Mouse (Mus musculus) forebrain, embryonic 16.5 days (tissue): ENCODE measurements at regions not wholly inside any gene's neighbourhood (a gene's known extent, or its start where the extent isn't known, plus 50 kb on each side); places are given as distances from the start of the nearest gene placed in this dataset.

Experiments used
- ATAC-seq: fragments of 200-750 bp; cut with Nextera tagmentation; 2 replicates; pipeline ENCODE4 v1.8.0; 2017; ENCODE audit warnings: mild to moderate bottlenecking, moderate library complexity
- H3K27ac ChIP-seq: fragments of 300-500 bp; sonication (generic); 2 replicates; pipeline ENCODE4 v1.5.1; 2014; ENCODE audit warnings: low read length, control low read depth
- H3K27me3 ChIP-seq: fragments of 300-500 bp; sonication (generic); replicated peaks from 2 replicates; pipeline ENCODE4 v1.6.1; 2014; ENCODE audit warnings: low read length; ENCODE audit not compliant: control insufficient read depth, insufficient read depth
- H3K36me3 ChIP-seq: fragments of 300-500 bp; sonication (generic); 2 replicates; pipeline ENCODE4 v1.6.1; 2014; ENCODE audit not compliant: control insufficient read depth, insufficient read depth
- H3K4me1 ChIP-seq: fragments of 300-500 bp; sonication (generic); replicated peaks from 2 replicates; pipeline ENCODE4 v1.6.1; 2014; ENCODE audit warnings: low read length; ENCODE audit not compliant: control insufficient read depth, insufficient read depth
- H3K4me2 ChIP-seq: fragments of 300-500 bp; sonication (generic); 2 replicates; pipeline ENCODE4 v1.6.1; 2014; ENCODE audit warnings: mild to moderate bottlenecking, low read length, control low read depth
- H3K4me3 ChIP-seq: fragments of 300-500 bp; sonication (generic); replicated peaks from 2 replicates; pipeline ENCODE4 v1.5.1; 2014; ENCODE audit warnings: mild to moderate bottlenecking, low read length, control low read depth
- H3K9ac ChIP-seq: fragments of 300-500 bp; sonication (generic); replicated peaks from 2 replicates; pipeline ENCODE4 v1.6.1; 2014; ENCODE audit warnings: low read depth, low read length, control low read depth
- H3K9me3 ChIP-seq: fragments of 300-500 bp; sonication (generic); 2 replicates; pipeline ENCODE4 v1.6.1; 2016; ENCODE audit warnings: low read length; ENCODE audit not compliant: control insufficient read depth
- WGBS: fragments of 180-500 bp; shearing (Covaris S2); extraction: QIAGEN DNeasy Blood & Tissue Kit; methylation state at CpG from one replicate; pipeline ENCODE4 v1.1.7; 2014; 5-methylcytosine and 5-hydroxymethylcytosine counted together

DNA sequence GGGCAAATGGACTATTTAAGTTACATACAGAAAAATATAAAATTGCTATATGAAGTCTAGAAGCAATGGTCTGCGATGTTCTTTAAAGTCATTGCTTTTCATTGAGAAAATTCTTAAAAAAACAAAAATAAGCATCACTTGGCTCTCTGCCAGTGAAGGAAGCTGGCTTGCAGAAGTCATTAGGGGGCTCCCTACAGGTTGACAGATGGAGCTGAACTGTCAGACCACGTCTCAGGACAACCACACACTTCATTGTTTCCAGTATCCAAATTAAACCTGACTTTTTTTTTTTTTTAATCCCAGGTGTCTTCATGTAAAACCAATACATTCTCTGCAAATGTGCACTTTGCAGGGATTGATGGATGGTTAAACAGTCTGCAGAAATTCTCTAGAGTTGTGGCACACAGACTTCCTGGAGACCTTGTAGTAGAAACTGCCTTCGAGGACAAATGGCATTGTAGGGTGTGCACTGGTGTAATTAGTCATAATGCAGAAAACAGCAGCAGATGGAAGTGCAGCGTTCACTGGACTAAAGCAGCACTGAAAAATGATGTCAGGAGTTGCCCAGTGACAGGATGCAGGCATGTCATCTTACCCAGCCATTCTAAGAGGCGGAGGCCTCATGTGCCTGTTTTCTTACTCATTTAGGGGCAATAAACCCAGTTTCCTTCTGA, 203.4 kb upstream of the Impg1 start:
- WGBS = 69% methylated on average over 5 of the region's 5 CpGs
- Histone ChIP-seq H3K4me1 (no peaks in the 10 kb centered on the region), H3K27me3 (no peaks in the 10 kb centered on the region), H3K4me3 (no peak overlapping the region), H3K9ac (no peak overlapping the region), H3K9me3 (no peaks in the 10 kb centered on the region), H3K27ac (no peak overlapping the region), H3K4me2 (no peak overlapping the region), H3K36me3 (no peaks in the 10 kb centered on the region)
- no peak for ATAC-seq

DNA sequence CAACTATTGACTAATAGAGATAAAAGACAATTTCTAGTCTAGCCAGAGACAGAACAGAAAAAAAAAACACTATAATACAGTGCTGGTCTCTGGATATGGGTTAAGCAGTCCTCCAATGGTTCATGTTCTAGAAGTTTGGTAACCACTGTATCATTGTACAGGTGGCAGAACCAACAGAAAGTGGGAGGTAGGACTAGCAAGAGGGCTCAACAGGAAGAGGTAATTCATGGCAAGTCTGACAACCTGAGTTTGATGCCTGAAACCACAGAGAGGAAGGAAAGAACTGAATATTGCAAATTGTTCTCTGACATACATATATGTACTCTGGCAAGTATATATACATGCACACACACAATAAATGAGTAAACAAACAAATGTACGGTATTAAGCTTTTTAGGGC, 193.5 kb upstream of the Impg1 start:
- no peak for ATAC-seq
- H3K36me3 ChIP-seq = no peaks in the 10 kb centered on the region
- H3K4me3 ChIP-seq = no peak overlapping the region
- WGBS = 80% methylated on average over 1 of the region's 1 CpGs
- no peak overlapping the region for H3K27ac ChIP-seq
- no peak overlapping the region for H3K4me2 ChIP-seq
- H3K27me3 ChIP-seq = no peaks in the 10 kb centered on the region
- no peaks in the 10 kb centered on the region for H3K9me3 ChIP-seq
- H3K4me1 ChIP-seq = no peaks in the 10 kb centered on the region
- no peak overlapping the region for H3K9ac ChIP-seq

DNA sequence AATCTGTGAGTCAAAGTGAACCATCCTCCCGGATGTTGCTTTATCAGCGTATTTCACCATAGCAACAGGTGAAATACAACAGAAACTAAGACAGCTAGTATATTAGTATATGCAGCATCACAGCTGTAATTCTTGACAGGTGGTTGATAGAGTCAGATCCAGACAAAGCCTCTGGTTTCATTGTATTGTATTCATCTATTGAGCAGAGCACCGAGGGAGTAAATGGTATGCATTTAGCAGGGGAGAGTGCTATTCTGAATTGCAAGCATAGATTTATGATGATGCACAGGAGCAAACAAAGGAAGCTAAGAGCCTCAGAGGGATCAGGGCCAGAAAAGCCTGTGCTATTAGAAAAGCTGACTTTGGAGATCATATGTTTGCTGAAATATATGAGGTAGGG, 149.8 kb upstream of the Impg1 start:
- no peaks in the 10 kb centered on the region for H3K9me3 ChIP-seq
- no peaks in the 10 kb centered on the region for H3K27me3 ChIP-seq
- H3K36me3 ChIP-seq = no peaks in the 10 kb centered on the region
- no peak overlapping the region for H3K9ac ChIP-seq
- no peak for ATAC-seq
- H3K4me3 ChIP-seq = no peak overlapping the region
- no peak overlapping the region for H3K27ac ChIP-seq
- 68% methylated on average over 3 of the region's 3 CpGs for WGBS
- H3K4me1 ChIP-seq = no peaks in the 10 kb centered on the region
- no peak overlapping the region for H3K4me2 ChIP-seq

DNA sequence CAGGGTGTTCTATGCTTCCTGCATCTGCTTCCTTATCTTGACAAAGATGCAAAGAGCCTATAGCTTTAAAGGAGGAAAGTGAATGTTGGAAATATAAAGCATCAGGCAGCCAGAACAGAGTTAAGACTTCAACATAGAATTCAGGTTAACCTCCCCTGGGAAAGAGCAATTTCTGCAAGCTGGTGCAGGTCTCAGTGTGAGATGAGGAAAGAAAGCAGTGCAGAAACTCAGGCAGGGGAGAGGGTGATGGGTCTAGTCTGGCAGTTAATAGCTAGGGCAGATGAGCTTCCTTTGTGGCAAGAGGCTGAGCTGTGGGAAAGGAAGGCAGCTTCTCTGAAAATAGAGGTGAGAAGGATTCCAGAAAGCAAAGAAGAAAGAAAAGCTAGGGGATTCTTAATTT, 134.7 kb upstream of the Impg1 start:
- no peak overlapping the region for H3K4me3 ChIP-seq
- no peak overlapping the region for H3K27ac ChIP-seq
- ATAC-seq = no peak
- no peaks in the 10 kb centered on the region for H3K36me3 ChIP-seq
- no peaks in the 10 kb centered on the region for H3K9me3 ChIP-seq
- H3K4me1 ChIP-seq = no peaks in the 10 kb centered on the region
- no peak overlapping the region for H3K9ac ChIP-seq
- H3K4me2 ChIP-seq = no peak overlapping the region
- no peaks in the 10 kb centered on the region for H3K27me3 ChIP-seq

DNA sequence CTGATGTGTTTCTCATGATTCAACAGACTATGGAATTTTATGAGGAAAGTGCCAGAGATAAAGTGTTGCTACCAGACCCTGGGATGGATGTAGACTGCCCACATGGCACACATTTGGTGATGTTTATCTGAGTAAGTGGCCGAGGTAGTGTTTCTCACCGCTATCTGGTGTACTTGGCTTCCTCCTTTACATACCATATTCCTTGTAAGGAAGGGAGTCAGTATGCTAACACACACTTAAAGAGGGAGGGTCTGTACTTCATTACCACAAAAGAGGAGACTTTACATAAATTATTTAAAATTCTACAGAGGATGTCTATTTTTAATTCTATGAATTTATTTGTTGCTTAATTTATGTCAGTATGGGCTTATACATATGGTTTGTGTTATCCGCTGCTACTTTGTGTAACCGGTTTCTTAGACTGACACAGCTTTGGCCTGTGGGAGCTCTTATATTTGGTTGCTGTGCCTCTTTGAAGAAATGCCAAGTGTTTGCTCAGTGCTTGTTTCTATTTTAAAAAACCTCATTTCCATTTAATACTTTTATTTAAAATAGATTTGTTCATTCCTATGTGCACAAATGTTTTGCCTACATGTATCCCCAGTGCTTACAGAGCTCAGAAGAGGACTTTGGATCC, 100.2 kb upstream of the Impg1 start:
- Histone ChIP-seq H3K4me1 (no peaks in the 10 kb centered on the region), H3K4me2 (no peak overlapping the region), H3K36me3 (no peaks in the 10 kb centered on the region), H3K9me3 (no peaks in the 10 kb centered on the region), H3K9ac (no peak overlapping the region), H3K27me3 (no peaks in the 10 kb centered on the region), H3K27ac (no peak overlapping the region), H3K4me3 (no peak overlapping the region)
- WGBS = 88% methylated on average over 4 of the region's 4 CpGs
- no peak for ATAC-seq

DNA sequence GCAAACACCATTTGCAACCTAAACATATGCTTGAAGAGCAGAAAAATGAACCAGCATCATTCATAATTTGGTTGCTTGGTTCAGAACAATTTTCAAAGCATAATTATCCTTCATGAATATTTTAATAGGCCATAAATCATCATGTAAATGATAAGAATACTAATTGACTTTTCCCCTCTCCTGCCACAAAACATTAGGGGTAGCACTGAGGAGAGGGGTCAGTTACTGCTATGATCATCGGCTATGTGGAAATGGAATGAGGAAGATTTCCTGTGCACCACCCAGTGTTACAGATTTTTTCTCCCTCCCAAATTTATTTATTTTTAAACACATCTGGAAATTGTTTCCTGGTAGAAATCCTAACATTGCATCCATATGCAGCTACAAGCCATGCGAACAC, 98.4 kb upstream of the Impg1 start:
- Histone ChIP-seq H3K4me2 (no peak overlapping the region), H3K27me3 (no peaks in the 10 kb centered on the region), H3K9me3 (no peaks in the 10 kb centered on the region), H3K36me3 (no peaks in the 10 kb centered on the region), H3K4me3 (no peak overlapping the region), H3K27ac (no peak overlapping the region), H3K4me1 (no peaks in the 10 kb centered on the region), H3K9ac (no peak overlapping the region)
- 91% methylated on average over 2 of the region's 2 CpGs for WGBS
- ATAC-seq = no peak

DNA sequence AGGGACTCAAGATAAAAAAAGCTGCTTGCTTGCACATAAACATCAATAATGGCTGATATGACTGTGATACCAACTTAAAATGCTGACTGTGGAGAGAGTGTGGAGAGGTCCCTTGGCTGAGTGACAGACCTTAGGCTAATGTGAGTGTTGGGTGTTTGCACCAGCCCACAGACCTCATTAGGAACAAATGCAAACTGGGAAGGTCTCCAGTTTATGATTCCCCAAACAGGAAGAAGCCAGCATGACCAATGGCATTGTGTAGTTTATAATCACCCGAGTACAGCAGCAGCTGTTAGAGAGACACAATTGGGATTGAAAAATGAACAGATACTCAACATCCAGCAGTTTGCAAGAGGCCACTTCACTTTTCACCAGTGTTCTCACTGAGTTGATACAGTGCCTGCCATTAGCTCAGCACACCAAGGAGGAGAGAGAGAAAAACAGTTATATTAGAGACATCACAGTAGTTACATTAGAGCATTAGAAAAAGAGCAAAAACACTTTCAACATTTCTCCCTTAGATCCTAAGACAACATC, 90.3 kb upstream of the Impg1 start:
- Histone ChIP-seq H3K9ac (no peak overlapping the region), H3K36me3 (no peaks in the 10 kb centered on the region), H3K4me2 (no peak overlapping the region), H3K27me3 (no peaks in the 10 kb centered on the region), H3K4me1 (no peaks in the 10 kb centered on the region), H3K4me3 (no peak overlapping the region), H3K9me3 (no peaks in the 10 kb centered on the region), H3K27ac (no peak overlapping the region)
- no peak for ATAC-seq
- 46% methylated on average over 1 of the region's 1 CpGs for WGBS
